Mouse (Mus musculus) thymus, adult 2 months (tissue): ENCODE measurements around the gene Mt4. TPM values are rescaled to one million over a fixed set of nuclear protein-coding genes. Genes with fewer than 3 reads are reported as not detected.

Source experiments
- DNase-seq: peaks from one replicate; pipeline ENCODE4 v3.0.0; 2021
- H3K27ac ChIP-seq: fragments of 200-500 bp; 2 replicates; pipeline ENCODE4 v1.5.1; 2012; ENCODE audit warnings: low read length, control low read depth; ENCODE audit not compliant: control insufficient read depth, insufficient read depth
- H3K27me3 ChIP-seq: fragments of 200-500 bp; 2 replicates; pipeline ENCODE4 v1.6.1; 2012; ENCODE audit warnings: mild to moderate bottlenecking, low read length, moderate library complexity, mixed read lengths; ENCODE audit not compliant: control insufficient read depth, insufficient read depth
- H3K36me3 ChIP-seq: fragments of 200-500 bp; 2 replicates; pipeline ENCODE4 v1.6.1; 2012; ENCODE audit warnings: mild to moderate bottlenecking, low read length, moderate library complexity; ENCODE audit not compliant: control insufficient read depth, insufficient read depth
- H3K4me1 ChIP-seq: fragments of 200-500 bp; replicated peaks from 2 replicates; pipeline ENCODE4 v1.6.1; 2012; ENCODE audit warnings: low read length; ENCODE audit not compliant: control insufficient read depth, insufficient read depth
- H3K4me3 ChIP-seq: fragments of 200-500 bp; 2 replicates; pipeline ENCODE4 v1.5.1; 2012; ENCODE audit warnings: mild to moderate bottlenecking, low read length, control low read depth, moderate library complexity; ENCODE audit not compliant: control insufficient read depth, insufficient read depth
- CTCF ChIP-seq: fragments of 200-500 bp; IDR thresholded peaks from 2 replicates; pipeline ENCODE4 v1.5.1; 2012; ENCODE audit warnings: mild to moderate bottlenecking, control low read depth, low read length, moderate library complexity, borderline replicate concordance; ENCODE audit not compliant: control insufficient read depth, poor library complexity, insufficient read depth; ENCODE audit errors: extremely low read depth
- POLR2A ChIP-seq: fragments of 200-500 bp; IDR thresholded peaks from 2 replicates; pipeline ENCODE4 v1.6.1; 2012; ENCODE audit warnings: mild to moderate bottlenecking, low read length, control low read depth, moderate library complexity; ENCODE audit not compliant: control insufficient read depth, poor library complexity, insufficient read depth; ENCODE audit errors: extremely low read depth
- WGBS: fragments of 180-500 bp; shearing (Covaris S2); methylation state at CpG from one replicate; pipeline ENCODE4 v1.1.7; 2018; 5-methylcytosine and 5-hydroxymethylcytosine counted together
- polyA plus RNA-seq: library from polyadenylated mRNA; depleted of rRNA; stranded (reverse); fragments of >200 nt; gene quantifications from 2 replicates; pipeline ENCODE4 v1.2.3, GENCODE M21; 2012; rRNA removed

Mt4 gene
- polyA plus RNA-seq = 6.5 and 12.1 TPM in 2 replicates

DNA sequence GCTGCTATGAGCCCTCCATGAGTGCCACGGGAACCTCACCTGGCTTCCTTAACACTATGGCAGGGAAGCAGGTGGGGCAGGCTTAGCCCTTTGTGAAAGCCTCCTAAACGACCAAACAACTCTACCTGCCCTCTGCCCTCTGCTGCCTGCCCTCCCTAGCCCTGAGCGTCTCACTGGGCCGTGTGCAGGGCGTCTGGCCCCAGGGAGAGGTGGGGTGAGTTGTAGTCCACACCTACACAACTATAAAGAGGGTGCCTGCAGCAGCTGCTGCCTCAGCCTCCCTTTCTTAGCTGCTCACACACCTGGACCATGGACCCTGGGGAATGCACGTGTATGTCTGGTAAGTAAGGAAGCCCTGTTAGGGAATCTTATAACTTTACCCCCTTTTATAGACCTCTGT is at the start of gene Mt4:
Gene Mt4 (plus strand): TSS at position 265 of the 400 bp plus-strand sequence.
- Histone ChIP-seq H3K4me3 (no peak within 1 kb of the TSS), H3K36me3 (no peaks in the 10 kb centered on the region), H3K27ac (no peak within 1 kb of the TSS), H3K27me3 (no peaks in the 10 kb centered on the region), H3K4me1 (no peaks in the 10 kb centered on the region)
- TF ChIP-seq POLR2A (no peak), CTCF (no peak)
- 68% methylated on average over 6 of the region's 6 CpGs for WGBS
- no peak for DNase-seq

DNA sequence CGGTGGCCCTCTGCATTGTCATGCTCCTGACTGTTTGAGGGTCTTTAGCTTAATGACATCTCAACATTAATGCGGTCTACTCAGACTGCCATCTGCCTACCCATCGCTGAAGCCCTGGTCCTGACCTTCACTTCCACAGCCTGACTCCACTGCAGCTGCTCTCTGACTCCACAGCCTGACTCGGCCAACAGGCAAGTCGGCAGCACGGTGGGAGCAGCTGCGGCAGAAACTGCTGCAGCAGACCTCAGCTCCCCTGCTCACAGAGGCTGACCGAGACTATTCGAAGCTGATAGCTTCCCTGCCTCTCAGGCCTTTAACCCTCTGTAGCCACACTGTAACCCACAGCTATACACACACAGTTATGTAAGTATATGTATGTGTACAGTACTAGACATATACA is 49.0 kb upstream of the Mt4 start:
- H3K27ac ChIP-seq = no peak overlapping the region
- no peak for TF ChIP-seq POLR2A
- no peak for TF ChIP-seq CTCF
- H3K4me3 ChIP-seq = no peak overlapping the region
- H3K36me3 ChIP-seq = no peaks in the 10 kb centered on the region
- H3K4me1 ChIP-seq = no peaks in the 10 kb centered on the region
- no peaks in the 10 kb centered on the region for H3K27me3 ChIP-seq
- no peak for DNase-seq
- 96% methylated on average over 9 of the region's 9 CpGs for WGBS

DNA sequence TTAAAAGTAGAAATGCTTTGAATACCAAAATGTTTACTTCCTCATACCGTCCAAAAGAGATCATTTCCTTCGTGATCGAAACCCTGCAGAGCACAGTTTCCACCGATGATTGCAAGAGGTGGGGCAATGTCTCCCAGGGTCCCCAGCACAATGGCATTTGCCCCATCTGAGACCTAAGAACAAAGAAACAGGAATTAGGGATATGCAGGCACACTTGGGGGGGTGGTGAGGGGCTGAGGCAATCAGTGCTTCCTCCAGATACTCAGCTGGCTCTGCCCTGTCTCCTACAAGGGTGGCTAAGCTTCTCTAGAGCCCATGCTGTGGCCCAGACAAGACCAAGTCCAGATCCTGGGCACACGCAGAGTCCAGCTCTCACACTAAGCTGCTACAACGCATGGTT is 47.3 kb upstream of the Mt4 start:
- DNase-seq = no peak
- TF ChIP-seq POLR2A (no peak), CTCF (no peak)
- Histone ChIP-seq H3K4me1 (no peaks in the 10 kb centered on the region), H3K27ac (no peak overlapping the region), H3K4me3 (no peak overlapping the region), H3K27me3 (no peaks in the 10 kb centered on the region), H3K36me3 (no peaks in the 10 kb centered on the region)
- WGBS = 76% methylated on average over 6 of the region's 6 CpGs

DNA sequence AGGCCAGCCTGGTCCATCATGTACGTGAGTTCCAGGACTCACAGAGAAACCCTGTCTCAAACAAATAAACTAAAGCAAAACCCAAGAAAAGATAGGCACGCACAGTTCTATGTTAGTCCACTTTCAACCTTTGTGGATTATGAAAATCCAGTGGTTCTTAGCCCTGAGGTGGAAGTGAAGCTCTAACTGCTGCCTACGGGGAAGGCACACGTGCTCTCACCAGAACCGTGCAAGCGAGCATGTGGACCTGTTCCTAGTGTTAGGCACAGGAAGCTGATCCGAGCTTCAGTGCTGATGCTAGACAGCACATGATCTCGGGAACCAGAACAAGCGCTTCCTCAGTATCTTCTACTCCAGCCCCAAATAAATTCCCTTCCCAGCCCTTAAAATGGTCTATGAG is 44.1 kb upstream of the Mt4 start:
- H3K27me3 ChIP-seq = no peaks in the 10 kb centered on the region
- no peaks in the 10 kb centered on the region for H3K36me3 ChIP-seq
- no peak overlapping the region for H3K27ac ChIP-seq
- no peak for DNase-seq
- no peak for TF ChIP-seq POLR2A
- no peak for TF ChIP-seq CTCF
- H3K4me3 ChIP-seq = no peak overlapping the region
- H3K4me1 ChIP-seq = peaks cover 2% of the 10 kb centered on the region
- WGBS = 92% methylated on average over 9 of the region's 9 CpGs

DNA sequence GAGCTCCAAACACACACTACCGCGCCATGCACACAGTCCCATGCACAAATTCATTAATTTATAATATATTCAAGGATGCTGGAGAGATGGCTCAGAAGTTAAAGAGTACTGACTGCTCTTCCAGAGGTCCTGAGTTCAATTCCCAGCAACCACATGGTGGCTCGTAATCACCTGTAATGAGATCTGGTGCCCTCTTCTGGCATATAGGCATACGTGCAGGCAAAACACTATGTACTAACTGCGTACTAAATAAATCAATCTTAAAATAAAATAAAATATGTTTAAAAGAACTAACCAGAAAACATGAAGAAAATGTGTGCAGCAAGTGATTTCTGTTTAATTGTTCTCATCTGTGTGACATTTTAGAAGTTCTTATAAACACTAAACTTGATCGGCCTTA is 42.7 kb upstream of the Mt4 start:
- Histone ChIP-seq H3K27me3 (no peaks in the 10 kb centered on the region), H3K4me3 (no peak overlapping the region), H3K27ac (no peak overlapping the region), H3K4me1 (peaks cover 6% of the 10 kb centered on the region), H3K36me3 (no peaks in the 10 kb centered on the region)
- DNase-seq = no peak
- no peak for TF ChIP-seq CTCF
- TF ChIP-seq POLR2A = no peak
- 89% methylated on average over 6 of the region's 6 CpGs for WGBS

DNA sequence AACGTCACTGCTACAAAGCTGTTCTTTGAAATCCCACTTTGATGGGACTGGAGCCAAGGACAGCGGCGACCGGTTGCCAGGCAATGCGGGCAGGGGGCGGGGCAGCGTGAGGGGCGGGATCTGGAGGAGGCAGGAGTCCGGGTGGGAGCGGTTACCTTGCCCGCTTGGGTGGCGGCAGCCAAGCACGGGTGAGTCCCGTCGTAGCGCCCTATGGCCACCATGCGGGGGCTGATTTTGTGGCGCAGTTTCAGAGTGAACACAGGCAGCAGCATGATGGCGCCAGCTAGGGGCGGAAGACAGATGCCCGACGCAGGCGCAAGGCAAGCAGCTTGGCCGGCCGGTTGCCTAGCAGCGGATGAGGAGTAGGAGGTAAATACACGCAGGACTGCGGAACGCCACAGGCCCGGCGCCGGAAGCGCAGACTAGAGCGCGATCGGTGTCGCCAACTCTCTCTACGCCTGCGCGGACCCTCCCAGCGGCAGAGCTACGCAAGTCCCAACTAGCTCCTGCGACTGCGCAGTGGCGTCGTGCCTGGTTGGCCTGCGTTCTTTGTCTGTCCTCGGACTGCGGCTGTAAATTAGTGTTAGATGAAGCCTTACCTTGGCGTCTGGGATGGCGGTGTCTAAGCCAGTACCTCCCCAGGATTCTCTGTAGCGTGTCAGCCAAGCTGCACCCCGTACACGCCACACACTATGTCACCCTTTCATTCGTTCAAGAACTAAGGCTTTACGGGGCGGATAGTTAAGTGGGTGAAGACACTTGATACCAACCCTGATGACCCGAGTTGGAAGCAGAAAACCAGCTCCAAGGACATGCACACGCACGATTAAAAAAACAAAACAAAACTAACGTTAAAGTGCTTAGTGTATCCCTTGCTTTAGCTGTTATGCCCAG is 38.7 kb upstream of the Mt4 start, which contains the start of gene Bbs2:
Gene Bbs2 (minus strand): TSS at position 848 of the 894 bp plus-strand sequence.
- Histone ChIP-seq H3K27me3 (no peaks in the 10 kb centered on the region), H3K36me3 (no peaks in the 10 kb centered on the region), H3K4me3 (peak within 1 kb of the TSS; percentile 58), H3K27ac (peak within 1 kb of the TSS; percentile 53; the same call in 1 of the 2 replicates), H3K4me1 (peaks cover 6% of the 10 kb centered on the region)
- TF ChIP-seq CTCF = peak; percentile 44; the same call in 1 of the 2 replicates
- peak; percentile 91 for TF ChIP-seq POLR2A
- peak; percentile 98 for DNase-seq
- 4% methylated on average over 61 of the region's 61 CpGs for WGBS

DNA sequence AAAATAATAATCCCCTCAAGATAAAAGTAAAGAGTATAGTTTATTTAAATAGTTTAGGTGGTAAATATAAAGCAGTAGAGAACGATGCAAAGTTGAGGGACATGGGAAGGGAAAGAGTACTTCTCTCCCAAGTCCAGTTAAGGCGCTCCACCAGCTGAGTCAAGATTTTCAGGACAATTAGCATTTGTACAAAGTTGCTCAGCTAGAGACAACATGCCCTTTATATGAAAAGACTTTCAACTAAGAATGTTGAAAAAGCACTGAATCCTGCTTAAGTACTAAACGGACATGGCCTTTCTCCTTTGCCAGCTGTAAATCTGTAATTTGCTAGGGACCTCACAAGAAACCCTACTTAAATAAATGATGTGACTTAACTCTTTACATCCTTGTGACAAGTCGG is 38.0 kb upstream of the Mt4 start:
- H3K4me1 ChIP-seq = peaks cover 6% of the 10 kb centered on the region
- DNase-seq = no peak
- WGBS = 81% methylated on average over 4 of the region's 4 CpGs
- no peak for TF ChIP-seq POLR2A
- no peak for TF ChIP-seq CTCF
- H3K4me3 ChIP-seq = no peak overlapping the region
- H3K27ac ChIP-seq = no peak overlapping the region
- H3K36me3 ChIP-seq = no peaks in the 10 kb centered on the region
- H3K27me3 ChIP-seq = no peaks in the 10 kb centered on the region
